In the genomic region with DNA sequence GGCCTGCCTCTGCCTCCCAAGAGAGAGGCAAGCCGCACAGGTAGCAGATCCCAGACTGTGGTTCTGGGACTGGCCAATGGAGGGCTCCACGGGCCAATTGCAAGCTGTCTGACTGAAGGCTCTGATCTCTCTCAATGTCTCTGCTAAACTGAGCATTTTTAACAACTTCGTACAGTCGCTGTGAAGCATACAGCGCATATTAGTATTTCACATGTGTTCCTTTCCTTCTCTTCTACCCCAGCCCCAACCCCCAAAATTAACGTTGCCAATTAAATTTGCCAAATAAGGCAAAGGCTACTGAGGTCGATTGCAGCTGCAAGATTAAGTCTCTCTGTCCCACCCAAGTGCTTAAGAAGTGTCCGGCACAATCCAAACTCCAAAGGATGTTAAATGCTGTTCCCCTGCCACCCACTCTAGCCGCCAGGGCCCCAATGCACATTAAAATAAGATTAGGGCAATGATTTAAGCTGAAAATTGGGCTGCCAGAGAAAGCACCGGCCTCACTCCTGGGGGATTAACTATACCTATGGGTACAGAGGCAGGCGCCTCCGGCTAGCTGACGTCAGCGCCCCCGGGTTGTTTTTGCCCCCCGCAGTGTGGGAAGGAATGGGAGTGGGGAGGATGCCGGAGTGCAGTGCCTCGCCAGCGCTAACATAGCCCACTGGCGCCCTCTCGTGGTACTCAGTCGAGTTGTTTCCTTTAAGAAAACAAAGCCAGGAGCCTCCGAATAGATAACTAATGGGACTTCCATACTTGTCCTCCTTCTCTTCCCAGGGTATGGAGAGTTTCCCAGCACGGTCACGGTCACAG, we compare ENCODE assay signal across 8 mouse cellular contexts.
A peak's percentile ranks its signal among the peaks of the same experiment; 100 is the strongest.
DNase-seq lines count a peak whose midpoint lies in the region; ATAC-seq and TF ChIP-seq lines count a peak whose summit lies in the region.

No protein-coding gene starts in this region.

- H3K36me3 ChIP-seq in MEL (ENCODE audit: control insufficient read depth in 1 of 2, insufficient read depth in 2 of 2, low read length in 2 of 2), result no peaks in the 10 kb centered on the region
- no peaks in the 10 kb centered on the region for H3K36me3 ChIP-seq in hindbrain, embryonic 12.5 days
- no peaks in the 10 kb centered on the region for H3K36me3 ChIP-seq in lung, postnatal 0 days (ENCODE audit: insufficient read depth, low read length)

- TF ChIP-seq EP300 in MEL (IDR thresholded peaks at IDR 0.05; ENCODE audit: low read depth in 1 of 2, low read length in 2 of 2), result no peak
- no peak for TF ChIP-seq EP300 in lung, postnatal 0 days (IDR thresholded peaks at IDR 0.05)

- H3K4me1 ChIP-seq in MEL (ENCODE audit: control insufficient read depth in 1 of 2, insufficient read depth in 2 of 2, low read length in 2 of 2), result 0 out of 4 replicates have a peak, but pooled peaks cover 0 to 2% of the 10 kb centered on the region in 2 experiments
- H3K4me1 ChIP-seq in hindbrain, embryonic 12.5 days, result peaks cover 3% of the 10 kb centered on the region; the same call in 1 of the 2 replicates
- H3K4me1 ChIP-seq in lung, postnatal 0 days (ENCODE audit: insufficient read depth, low read depth, low read length), result no peaks in the 10 kb centered on the region; the same call in 1 of the 2 replicates

- peak; percentile 78 for DNase-seq in MEL (ENCODE audit: low read depth, low spot score)
- DNase-seq in cerebellum, adult 8-10 months, result peak; percentile 80
- DNase-seq in frontal cortex, postnatal 10 days (ENCODE audit: low spot score in 2 of 2), result peak; percentile 73 to 85
- peak; percentile 91 to 93 for DNase-seq in layer of hippocampus, postnatal 10 days (ENCODE audit: low spot score in 2 of 2)
- DNase-seq in lung, postnatal 0 days (ENCODE audit: low spot score), result peak; percentile 87
- DNase-seq in retina, adult 2 months (ENCODE audit: low read depth, low spot score), result peak; percentile 51
- DNase-seq in thymus, postnatal 36 days, result peak; percentile 60 to 62

- H3K4me2 ChIP-seq in hindbrain, embryonic 12.5 days (replicated peaks), result peak overlapping the region; percentile 55
- peak overlapping the region; percentile 57 for H3K4me2 ChIP-seq in lung, postnatal 0 days (replicated peaks; ENCODE audit: low read depth, low read length)

- H3K27ac ChIP-seq in MEL (ENCODE audit: control insufficient read depth, low read depth, low read length), result no peak overlapping the region
- 0 out of 2 replicates have a peak overlapping the region, but pooled peaks have one; percentile 17 for H3K27ac ChIP-seq in hindbrain, embryonic 12.5 days
- H3K27ac ChIP-seq in lung, postnatal 0 days (ENCODE audit: low read length), result no peak overlapping the region

- peak overlapping the region; percentile 43 to 47; a peak in 3 of 4 replicates for H3K4me3 ChIP-seq in MEL (ENCODE audit: control insufficient read depth in 1 of 2, insufficient read depth in 1 of 2, low read depth in 2 of 2, low read length in 2 of 2)
- H3K4me3 ChIP-seq in hindbrain, embryonic 12.5 days, result peak overlapping the region; percentile 31
- peak overlapping the region; percentile 22; the same call in 1 of the 2 replicates for H3K4me3 ChIP-seq in lung, postnatal 0 days (ENCODE audit: low read depth, low read length)

- peak overlapping the region; percentile 43 for H3K9ac ChIP-seq in MEL (ENCODE audit: control insufficient read depth, low read depth, low read length, poor library complexity, severe bottlenecking)
- H3K9ac ChIP-seq in hindbrain, embryonic 12.5 days, result peak overlapping the region; percentile 48; the same call in 1 of the 2 replicates
- no peak overlapping the region for H3K9ac ChIP-seq in lung, postnatal 0 days (replicated peaks; ENCODE audit: low read depth)

- WGBS in hindbrain, embryonic 12.5 days, result 22% methylated on average over 25 of the region's 25 CpGs
- 17% methylated on average over 25 of the region's 25 CpGs for WGBS in lung, postnatal 0 days

- peaks cover 0 to 4% of the 10 kb centered on the region in 2 experiments; a peak in 2 of 4 replicates for H3K27me3 ChIP-seq in MEL (ENCODE audit: control insufficient read depth in 1 of 2, insufficient read depth in 2 of 2, low read length in 2 of 2)
- H3K27me3 ChIP-seq in hindbrain, embryonic 12.5 days, result no peaks in the 10 kb centered on the region
- no peaks in the 10 kb centered on the region for H3K27me3 ChIP-seq in lung, postnatal 0 days (replicated peaks; ENCODE audit: insufficient read depth, low read length)

- no peaks in the 10 kb centered on the region for H3K79me2 ChIP-seq in MEL (ENCODE audit: control insufficient read depth, insufficient read depth, low read length, poor library complexity)

- no peaks in the 10 kb centered on the region for H3K9me3 ChIP-seq in MEL (replicated peaks; ENCODE audit: insufficient read depth, low read length)
- no peaks in the 10 kb centered on the region for H3K9me3 ChIP-seq in hindbrain, embryonic 12.5 days (replicated peaks)
- no peaks in the 10 kb centered on the region for H3K9me3 ChIP-seq in lung, postnatal 0 days (ENCODE audit: low read length)

- TF ChIP-seq CTCF in MEL (IDR thresholded peaks at IDR 0.05 in 2 of 3, conservative IDR thresholded peaks at IDR 0.05 in 1 of 3; ENCODE audit: control insufficient read depth in 1 of 3, insufficient read depth in 1 of 3, low read depth in 2 of 3, low read length in 3 of 3, poor library complexity in 1 of 3, severe bottlenecking in 1 of 3), result peak; percentile 69 to 92 (median 81)
- TF ChIP-seq CTCF in lung, postnatal 0 days (IDR thresholded peaks at IDR 0.05), result peak; percentile 85

- TF ChIP-seq RAD21 in MEL (IDR thresholded peaks at IDR 0.05; ENCODE audit: low read depth, low read length), result peak; percentile 91

- peak; percentile 92 for ATAC-seq in hindbrain, embryonic 12.5 days (ENCODE audit: low FRiP score)
- peak; percentile 78 for ATAC-seq in lung, postnatal 0 days

- no peak for TF ChIP-seq POLR2A in MEL (IDR thresholded peaks at IDR 0.05; ENCODE audit: control insufficient read depth in 1 of 2, insufficient read depth in 1 of 2, low read depth in 1 of 2, low read length in 2 of 2, poor library complexity in 1 of 2)

TF ChIP-seq in MEL, 35 proteins besides CTCF, POLR2A, EP300 and RAD21:
- TF ChIP-seq MXI1 (IDR thresholded peaks at IDR 0.05; ENCODE audit: low read depth, low read length) (no peak), UBTF (IDR thresholded peaks at IDR 0.05; ENCODE audit: borderline replicate concordance, insufficient read depth, low read depth, low read length) (no peak), MEF2A (IDR thresholded peaks at IDR 0.05; ENCODE audit: extremely low read depth, insufficient replicate concordance, low read depth, low read length, poor library complexity, severe bottlenecking) (no peak), ZC3H11A (IDR thresholded peaks at IDR 0.05; ENCODE audit: low read depth, low read length) (peak; percentile 78), SMC3 (IDR thresholded peaks at IDR 0.05; ENCODE audit: low read depth, low read length) (peak; percentile 85), MYC (IDR thresholded peaks at IDR 0.05; ENCODE audit: low read depth, low read length) (no peak)
